Mouse (Mus musculus) mesoderm, embryonic 11.5 days (tissue): ENCODE data around the gene Gbx2.

ENCODE experiments used
- DNase-seq: peaks from one replicate; pipeline ENCODE4 v3.0.0-alpha.2; 2012; ENCODE audit warnings: low read depth, low spot score

Gene Gbx2

DNA sequence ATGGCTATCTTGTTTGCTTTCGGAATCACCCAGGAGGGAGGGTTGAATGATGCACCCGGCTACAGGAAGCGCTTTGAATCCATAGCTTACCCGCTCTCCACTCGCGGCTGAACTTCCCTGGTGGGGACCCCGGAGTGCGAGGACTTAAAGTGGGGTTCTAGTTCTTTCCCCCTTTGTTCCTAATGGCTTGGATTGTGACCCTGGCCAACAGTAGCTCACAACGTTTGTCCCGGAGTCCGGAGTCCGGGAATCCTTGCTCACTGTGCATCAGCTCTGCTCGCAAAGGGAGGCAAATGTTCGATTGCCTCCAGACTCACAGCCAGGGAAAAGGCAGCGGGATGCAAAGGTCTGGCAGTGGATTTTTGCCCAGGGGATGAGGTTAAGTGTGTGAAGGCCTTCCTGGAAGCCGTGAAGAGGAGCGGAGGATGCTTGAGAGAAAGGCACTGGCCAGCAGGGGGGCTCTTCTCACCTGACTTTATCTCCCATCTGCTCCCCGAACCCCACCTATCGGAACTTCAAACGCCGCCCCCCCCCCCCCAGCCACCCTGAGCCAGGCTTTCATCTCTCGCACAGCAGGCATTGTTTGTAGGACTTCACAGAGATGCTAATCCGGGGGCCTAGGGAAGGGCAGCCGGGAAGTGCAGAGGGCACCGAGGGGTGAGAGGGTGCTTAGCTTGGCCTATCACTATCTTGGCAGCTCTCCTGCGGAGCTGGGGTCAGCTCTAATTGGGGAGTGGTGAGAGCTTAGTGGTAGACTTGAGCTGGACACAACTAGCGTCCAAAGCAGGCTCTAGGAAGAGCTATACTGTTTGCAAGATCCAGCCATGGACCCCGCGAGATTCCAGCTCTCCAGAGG is 4.7 kb upstream of the Gbx2 start:
- DNase-seq, result no peak

DNA sequence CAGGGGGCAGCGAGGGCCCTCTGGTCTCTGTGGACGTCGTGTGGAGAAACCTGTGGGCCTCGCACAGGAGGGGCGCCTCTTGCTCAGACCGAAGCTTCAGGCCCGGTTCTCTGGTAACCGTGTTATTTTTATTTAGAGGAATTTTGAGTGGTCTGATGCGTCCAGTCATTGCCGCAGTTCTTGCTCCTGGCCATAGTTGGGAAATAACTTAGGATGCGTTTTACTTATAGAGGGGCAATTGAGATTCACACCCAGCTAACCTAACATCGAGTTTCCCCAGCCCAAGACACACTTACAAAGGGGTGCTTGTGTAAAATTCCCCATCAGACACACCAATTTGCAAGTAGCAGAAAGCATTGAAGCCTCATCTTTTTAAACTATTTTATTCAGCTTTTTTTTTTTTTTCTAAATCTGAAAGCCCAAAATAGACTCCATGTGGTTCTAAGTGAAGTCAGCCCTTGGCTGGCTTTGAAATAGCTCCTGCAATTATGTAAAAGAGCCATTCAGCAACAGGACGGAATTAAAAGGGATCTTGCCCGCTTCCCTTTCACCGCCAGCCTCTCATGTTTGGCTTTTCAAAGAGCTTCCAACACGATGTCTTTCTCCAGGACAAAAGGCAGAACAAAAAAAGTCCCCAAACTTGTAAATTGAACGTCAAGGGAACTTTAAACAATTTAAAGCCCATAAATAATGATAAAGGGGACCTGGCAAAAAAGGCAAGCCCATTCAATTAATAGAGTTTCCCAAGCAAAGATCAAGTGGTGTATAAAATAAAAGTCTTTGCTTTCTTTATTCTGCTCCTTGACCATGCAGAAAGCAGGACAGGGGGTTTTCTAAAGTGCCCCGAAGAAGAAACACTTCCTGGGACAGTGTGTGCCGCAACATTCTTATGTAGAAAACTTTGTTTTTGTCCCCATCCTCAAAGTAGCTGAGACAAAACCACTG is 3.6 kb upstream of the Gbx2 start:
- no peak for DNase-seq

DNA sequence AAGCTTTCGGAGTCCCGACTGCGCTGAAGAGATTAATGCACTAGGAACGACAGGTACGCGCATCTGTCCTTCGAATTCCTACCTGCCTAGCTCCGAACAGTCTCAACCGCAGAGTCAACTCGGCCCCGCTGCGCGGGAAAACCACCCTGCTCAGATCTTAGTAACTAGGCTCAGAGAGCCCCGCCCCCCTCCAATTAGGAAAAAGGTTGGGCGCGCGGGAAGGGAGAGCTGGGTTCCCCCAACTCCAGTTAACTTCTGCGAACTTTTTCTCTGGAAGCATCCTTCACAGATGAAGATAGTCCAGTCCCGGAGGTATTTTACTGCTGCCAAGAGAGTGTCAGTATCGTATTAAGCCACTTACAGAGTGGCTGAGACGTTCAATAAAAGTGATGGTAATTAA is 2.8 kb upstream of the Gbx2 start:
- no peak for DNase-seq

DNA sequence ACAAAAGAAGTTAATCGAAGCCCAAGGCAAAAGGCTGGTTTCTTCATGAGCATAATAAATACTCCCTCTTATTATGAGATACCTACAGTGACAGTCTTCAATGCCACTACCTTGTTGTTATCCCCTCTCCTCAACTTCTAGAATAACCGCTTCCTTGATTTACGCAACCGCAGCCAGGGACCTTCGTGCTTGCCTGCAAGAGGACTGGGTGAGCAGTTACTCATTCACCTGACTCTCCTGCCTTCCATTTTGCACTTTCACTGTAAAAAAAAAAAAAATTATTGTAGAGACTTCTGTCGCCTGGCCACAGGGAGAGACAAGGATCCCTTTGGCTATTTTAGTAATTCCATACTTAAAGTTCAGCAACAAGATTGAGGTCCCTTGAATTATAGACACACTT is 2.0 kb upstream of the Gbx2 start:
- no peak for DNase-seq

DNA sequence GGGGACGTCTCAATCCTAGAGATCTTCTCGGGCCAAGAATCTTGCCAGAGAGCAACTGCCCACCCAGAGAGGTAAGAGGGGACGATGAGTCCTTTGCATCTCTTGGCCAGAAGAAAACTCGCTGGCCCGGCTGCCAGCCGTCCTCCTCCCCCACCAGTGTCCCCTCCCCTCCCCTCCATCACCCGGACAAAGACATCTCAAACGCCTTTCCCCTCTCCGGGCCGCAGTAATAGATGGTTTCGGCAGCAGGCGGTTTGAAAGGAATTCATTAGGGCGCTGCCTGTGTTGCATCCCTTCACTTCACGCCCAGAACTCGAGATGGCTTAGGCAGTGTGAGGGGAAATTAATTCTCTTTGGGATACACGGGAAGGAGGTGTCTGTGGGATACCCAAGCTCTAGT is 1.6 kb upstream of the Gbx2 start:
- DNase-seq, result no peak

DNA sequence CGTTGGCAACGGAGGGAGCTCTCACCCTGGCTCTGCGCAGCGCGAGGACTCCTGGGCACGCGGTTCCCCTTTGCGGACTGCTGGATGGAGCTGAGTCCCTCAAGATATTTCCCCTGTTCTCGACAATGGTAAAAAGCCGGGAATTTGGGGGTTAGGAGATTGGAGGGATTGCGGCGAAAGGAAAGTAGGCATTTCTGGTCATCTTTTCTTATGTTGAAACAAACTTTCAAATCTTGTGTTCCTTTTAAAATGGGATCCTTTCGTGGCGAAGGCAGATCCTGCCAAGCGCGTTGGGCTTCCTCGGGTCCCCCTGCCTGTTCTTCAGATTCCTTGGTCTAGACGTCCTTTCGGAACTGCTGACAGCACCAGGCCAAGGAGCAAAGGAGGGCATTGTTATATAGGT is 1.0 kb upstream of the Gbx2 start:
- no peak for DNase-seq

DNA sequence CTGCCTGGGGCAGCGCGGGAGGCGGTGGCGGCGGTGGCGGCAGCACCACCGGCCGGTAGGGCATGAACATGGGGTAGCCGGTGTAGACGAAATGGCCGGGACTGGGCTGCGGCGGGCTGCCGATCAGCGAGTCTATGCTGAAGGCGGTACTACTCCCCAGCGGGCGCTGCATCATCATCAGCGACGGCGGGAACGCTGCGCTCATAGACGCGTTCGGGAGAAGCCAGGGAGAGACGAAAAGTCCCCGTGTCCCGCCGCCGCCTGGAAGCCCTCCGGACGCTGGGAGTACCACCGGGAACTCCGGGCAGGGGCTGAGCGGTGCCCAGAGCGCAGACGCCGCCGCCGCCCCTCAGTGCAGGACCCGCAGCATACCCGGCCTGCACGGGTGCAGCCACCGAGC is 428 bp downstream of the Gbx2 start:
- DNase-seq, result no peak

DNA sequence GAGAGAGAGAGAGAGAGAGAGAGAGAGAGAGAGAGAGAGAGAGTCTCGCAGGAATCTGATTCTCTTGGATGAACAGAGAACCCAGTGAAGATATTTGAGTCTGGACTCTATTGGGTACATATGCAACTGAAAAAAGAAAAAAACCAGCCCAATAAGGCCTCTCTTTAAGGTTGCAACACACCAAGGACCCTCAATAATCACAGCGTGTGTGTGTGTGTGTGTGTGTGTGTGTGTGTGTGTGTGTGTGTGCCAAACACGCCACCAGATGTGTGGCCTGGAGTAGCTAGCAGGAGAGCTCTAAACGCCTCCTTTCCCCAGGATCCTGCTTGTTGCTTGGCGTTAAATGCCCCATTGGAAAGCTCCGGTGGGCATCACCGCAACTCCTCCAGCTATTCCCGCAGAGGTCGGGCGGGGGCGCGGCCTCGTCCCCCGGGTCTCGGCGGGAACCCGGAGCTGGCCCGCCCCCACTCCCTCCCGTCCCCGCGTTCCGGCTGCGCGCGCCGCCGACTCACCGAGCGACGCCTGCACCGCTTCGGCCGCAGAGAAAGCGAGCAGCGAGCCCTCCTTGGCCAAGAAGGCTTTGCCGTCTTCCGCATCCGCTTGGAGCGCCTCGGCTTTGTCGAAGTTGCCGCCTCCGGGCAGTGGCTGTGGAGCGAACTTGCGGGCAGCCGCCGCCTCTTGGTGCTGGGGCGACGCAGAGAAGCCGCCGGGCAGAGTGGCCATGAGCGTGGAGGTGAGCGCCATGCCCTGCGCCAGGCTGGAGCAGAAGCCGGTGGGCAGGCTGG is 1.1 kb downstream of the Gbx2 start:
- no peak for DNase-seq

DNA sequence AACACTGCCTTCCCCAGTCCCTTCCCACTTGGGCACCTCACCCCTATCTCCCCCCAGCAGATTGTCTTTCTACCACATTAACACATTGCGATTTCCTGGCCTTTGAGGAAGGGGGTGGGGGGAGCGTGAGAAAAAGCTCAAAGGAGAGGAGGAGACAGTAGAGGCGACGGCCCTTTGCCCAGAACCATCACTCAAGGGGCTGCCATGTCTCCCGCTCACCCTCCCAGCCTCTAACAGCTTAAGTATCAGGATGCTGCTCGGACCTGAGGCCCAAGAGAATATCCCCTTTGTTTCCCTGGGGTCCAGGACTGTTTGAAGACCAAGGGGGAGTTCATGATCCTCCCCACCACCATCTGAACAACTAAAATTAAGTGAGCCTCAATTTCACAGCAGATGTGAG is 1.8 kb downstream of the Gbx2 start:
- no peak for DNase-seq

DNA sequence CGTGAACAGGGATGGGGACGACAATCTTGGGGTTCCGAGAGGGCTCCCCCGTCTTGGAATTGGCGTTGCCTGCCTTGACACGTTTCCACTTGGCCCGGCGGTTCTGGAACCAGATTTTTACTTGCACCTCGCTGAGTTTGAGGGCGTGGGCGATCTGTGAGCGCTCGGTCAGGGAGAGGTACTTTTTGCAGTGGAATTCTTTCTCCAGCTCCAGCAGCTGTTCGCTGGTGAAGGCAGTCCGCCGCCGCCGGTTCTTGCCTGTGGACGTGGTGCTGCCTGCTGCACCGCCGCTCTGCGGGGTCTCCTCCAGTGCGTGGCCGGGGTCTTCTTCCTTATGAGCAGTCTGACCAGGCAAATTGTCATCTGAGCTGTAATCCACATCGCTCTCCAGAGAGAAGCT is 2.3 kb downstream of the Gbx2 start:
- no peak for DNase-seq

DNA sequence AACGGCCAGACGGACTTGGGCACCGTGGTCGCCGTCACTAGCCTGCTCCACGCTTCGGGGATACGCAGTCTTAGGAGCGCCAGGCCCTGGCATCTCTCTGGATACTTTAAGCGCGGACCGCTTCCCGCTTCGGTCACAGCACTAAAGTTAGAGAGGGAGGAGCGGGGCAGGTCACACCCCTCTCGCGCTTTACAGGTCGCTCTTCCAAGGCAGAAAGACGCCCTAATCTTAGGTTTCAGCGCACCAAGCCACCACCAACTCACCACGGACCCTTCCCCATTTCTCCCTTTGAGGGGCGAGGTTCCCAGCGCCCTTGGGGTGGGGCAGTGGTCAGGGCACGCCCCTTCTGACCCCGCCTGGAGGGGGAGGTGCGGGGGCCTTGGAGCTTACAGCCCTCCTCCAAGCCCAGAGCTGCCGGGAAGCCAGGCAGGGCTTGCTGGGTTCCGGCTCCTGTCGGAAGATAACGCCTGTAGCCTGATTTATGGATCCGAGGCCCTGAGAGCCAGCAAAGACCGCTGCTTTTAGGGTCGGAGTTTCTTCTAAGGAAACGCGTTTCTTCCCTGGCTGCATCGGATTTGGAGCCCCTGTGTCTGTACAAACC is 3.8 kb downstream of the Gbx2 start:
- DNase-seq, result no peak

DNA sequence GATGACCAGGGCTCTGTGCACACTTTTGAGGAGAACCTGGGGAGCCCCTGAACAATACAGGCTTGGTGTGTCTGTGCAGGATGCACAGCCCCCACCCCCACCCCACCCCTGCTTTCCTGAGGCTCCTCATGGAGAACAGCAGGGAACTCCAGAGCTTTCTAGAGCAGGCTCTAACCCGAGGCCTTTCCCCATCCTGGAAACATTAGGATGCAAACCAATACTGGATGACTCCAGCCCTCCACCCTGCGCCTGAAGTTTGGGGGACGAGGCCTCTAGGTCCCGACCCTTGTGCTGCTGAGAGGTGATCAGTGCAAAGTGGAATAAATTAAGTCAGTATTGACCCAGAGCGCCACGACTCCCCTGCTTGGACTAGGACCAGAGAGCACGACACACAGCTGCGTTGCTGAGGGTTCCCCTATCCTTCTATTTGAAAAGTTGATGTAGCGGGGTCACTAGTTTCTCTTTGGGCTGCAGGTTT is 4.4 kb downstream of the Gbx2 start:
- no peak for DNase-seq

DNA sequence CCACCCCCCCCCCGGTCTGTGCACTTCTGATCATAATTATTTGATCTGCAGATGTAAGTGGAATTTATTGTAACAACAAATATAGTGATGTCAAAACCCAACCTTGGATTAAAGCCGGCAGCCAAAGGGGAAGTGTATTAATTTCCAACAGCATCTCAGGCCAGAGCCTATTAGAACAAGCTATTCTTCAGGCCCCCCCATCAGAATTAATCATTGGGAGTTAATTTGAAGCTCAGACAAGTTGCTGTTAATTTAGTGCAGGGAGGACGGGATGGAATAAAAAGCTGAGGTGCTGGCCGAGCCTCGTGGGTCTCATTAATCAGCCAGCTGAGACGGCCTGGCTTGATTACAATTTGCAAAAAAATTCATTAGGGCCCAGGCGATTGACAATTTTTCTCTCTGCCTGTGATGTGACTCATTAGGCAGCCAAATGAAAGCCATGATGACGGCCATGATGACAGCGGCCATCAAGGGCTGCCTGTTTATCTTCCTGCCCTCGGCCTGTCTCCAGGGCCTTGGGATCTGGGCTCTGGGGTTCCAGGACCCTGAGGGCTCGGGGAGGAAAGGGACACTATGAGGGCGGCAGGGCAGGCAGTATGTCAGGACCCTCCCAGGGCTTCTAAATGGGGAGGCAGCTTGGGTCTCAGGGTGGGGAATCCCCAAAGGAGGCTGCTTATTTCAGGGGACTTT is 5.3 kb downstream of the Gbx2 start:
- DNase-seq, result no peak

DNA sequence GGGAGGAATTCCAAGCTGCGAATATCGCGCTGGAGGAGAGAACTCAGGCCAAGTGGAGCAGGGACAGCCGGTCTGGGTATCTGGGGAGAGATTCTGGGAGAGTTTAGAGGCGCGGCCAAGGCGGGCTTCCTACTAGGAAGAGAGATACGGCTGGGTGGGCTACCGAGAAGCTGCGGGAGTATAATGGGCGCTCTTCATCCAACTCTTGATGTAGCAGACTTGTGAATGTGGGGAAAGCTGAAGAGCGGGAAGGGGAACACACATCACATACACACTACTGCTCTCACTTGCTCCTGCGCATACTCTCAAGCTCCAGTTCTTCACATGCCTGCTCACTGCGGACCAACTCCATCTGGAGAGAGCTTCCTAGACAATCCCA is 7.3 kb downstream of the Gbx2 start:
- DNase-seq, result no peak

DNA sequence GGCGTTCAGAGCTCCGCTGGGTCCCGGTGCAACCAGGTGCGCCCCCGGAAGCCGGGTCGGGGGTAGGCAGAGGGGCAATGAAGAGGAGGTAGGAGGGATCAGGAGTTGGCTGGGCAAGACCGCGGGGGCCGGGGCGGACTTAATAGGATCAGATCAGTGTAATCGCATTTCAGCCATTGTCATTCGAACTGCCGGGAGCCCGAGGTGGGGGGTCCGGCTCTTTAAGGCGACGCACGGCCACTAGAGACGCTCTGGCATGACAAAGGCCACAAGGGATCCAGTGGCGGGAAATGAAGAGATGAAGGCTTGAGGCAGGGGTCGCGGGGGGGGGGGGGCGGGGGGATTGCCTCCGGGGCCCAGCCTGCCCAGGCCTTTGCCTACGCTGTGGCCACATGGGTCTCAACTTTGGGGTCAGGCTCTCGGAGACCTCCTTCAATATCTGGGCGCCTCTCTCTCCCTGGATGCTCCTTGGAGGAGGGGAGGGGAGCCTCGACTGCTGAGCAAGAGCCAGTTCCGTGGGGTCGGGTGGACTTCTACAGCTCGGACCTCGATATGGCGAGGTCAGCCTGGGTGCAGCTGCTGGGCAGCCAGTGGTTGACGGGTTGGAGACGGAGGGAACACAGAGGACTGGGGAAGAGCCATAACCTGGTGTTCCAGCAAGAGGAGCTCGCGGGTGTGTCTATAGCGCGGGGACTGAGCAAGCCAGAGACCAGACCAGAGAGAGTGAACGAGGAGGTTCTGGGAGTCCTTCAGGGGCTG is 7.9 kb downstream of the Gbx2 start:
- no peak for DNase-seq

DNA sequence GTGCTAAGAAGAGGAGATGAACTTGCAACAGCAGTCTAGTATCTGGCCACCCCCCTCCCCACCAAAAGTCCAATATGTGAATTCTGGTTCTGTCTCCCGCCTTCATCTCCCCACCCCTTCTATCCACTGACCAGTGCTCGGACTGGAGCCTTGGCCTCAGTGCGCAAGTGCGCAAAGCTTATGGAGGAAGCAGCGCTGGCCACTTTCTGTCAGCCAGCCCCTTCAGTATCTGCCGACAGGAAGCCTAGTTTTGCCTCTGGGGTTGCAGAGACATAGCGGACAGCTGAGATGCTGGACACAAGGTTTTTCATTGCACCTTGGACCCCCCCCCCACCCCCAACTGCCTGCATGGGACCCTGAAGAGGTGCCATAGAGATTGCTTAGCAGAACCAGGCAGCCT is 8.7 kb downstream of the Gbx2 start:
- no peak for DNase-seq

DNA sequence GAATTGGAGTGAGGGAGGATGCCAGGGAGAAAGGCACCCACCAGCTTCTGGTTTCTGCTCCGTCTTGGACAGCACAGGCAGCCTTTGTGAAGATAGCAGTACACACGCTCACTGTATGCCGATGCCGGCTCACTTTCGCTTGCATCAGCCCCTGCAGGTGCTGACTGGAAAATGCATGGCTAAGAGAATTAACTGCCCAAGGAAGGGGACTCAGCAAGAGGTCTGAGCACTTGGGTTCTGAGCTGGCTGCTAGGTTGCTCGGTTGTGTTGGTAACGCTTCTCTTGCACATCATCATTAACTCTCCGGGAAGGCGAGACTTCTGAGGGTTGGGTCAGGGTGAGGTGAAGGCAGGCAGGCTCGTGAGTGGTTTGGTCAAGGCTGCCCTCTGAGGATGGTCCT is 9.2 kb downstream of the Gbx2 start:
- no peak for DNase-seq

DNA sequence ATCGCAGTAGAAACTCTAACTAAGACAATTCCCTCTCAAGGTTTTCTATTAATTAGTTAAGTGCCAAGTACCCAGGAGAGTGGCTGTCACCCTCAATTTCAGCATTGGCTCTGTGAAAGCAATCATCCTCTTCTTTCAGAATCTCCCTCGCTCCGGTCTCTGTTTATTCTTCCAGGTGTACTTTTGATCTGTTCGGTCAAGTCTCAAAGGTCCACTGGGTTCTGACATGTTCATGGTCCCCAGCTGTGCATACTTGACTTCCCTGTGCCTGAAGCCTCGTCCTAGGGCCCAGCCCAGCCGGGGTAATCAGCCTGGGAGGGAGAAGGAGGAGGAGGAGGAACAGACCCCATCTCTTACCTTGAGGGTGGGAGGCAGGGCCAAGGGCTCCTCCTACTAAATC is 11.8 kb downstream of the Gbx2 start:
- no peak for DNase-seq

DNA sequence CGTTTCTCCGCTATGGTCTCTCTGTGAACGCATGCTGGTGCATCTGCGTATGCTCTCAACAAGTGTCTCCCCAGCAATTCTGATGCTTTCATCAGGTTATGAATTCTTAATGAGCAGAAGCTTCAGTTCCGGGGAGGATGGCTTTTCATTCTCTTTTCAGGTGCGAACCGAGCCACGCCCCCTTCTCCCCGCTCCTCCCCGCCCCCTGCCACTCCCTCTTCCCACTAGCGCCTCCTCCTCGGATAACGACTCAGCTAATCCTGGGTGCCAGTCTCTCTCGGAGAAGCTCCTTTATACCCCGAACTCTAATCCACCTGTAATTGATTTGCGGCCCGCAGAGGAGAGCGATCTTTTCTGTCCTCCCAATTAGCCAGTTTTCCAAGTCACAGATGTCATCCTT is 12.9 kb downstream of the Gbx2 start:
- no peak for DNase-seq

DNA sequence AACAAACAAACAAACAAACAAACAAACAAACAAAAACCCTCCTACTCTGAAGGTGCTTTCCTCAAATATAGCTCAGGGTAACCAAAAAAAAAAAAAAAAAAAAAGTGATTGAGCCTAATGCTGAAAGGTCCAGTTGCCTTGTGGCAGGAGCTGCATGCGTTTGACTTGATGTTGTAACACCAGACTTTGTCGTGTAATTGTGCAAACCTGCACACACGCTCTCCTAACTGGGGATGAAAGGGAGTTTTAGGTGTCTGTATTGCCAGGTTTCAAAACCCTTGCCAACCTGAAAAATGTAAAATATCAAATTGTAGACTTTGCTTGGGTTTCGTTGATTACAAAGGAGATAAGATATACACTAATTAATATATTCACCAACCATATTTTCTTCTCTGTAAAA is 17.4 kb downstream of the Gbx2 start:
- no peak for DNase-seq
